Mouse (Mus musculus) embryonic fibroblast, embryonic 13.5 days (primary cell): Measurements from ENCODE around the gene Msi2. TPM values are rescaled to one million over a fixed set of nuclear protein-coding genes. Genes with fewer than 3 reads are reported as not detected.

ENCODE experiments used
- H3K27ac ChIP-seq: 2 replicates; pipeline ENCODE4 v1.5.1; 2012; ENCODE audit warnings: low read length, control low read depth, inconsistent platforms; ENCODE audit not compliant: insufficient read depth
- H3K4me1 ChIP-seq: 2 replicates; pipeline ENCODE4 v1.6.1; 2011; ENCODE audit warnings: low read length; ENCODE audit not compliant: control insufficient read depth, insufficient read depth
- H3K4me3 ChIP-seq: 2 replicates; pipeline ENCODE4 v1.5.1; 2011; ENCODE audit warnings: mild to moderate bottlenecking, control low read depth, low read length; ENCODE audit not compliant: insufficient read depth
- CTCF ChIP-seq: IDR thresholded peaks from 2 replicates; pipeline ENCODE4 v1.5.1; 2011; ENCODE audit warnings: mild to moderate bottlenecking, control low read depth, low read length, moderate library complexity, borderline replicate concordance; ENCODE audit not compliant: insufficient read depth
- POLR2A ChIP-seq: IDR thresholded peaks from 2 replicates; pipeline ENCODE4 v1.6.1; 2011; ENCODE audit warnings: low read depth, mild to moderate bottlenecking, control low read depth, low read length, moderate library complexity
- polyA plus RNA-seq: library from polyadenylated mRNA; stranded (reverse); fragments of >200 nt; gene quantifications from 2 replicates; pipeline ENCODE4 v1.2.4, GENCODE M21; 2011; ENCODE audit warnings: low read depth; ENCODE audit not compliant: missing spikeins, insufficient read length

Msi2 gene
- polyA plus RNA-seq, 1 experiment, result 44.9 TPM

- Histone ChIP-seq H3K4me3 (no peak overlapping the region), H3K27ac (no peak overlapping the region), H3K4me1 (peaks cover 5% of the 10 kb centered on the region; the same call in 1 of the 2 replicates)
- no peak for TF ChIP-seq CTCF
- no peak for TF ChIP-seq POLR2A
Observed at GRCm38 (mm10) chr11:88599332-88600130, 118.8 kb downstream of the Msi2 start.

- no peak for TF ChIP-seq CTCF
- TF ChIP-seq POLR2A, result no peak
- H3K27ac ChIP-seq, result no peak overlapping the region
- peaks cover 9% of the 10 kb centered on the region; the same call in 1 of the 2 replicates for H3K4me1 ChIP-seq
- no peak overlapping the region for H3K4me3 ChIP-seq
Observed at GRCm38 (mm10) chr11:88598848-88599175, 119.5 kb downstream of the Msi2 start.

- no peak overlapping the region for H3K27ac ChIP-seq
- TF ChIP-seq CTCF (no peak), POLR2A (no peak)
- H3K4me1 ChIP-seq, result peaks cover 9% of the 10 kb centered on the region; the same call in 1 of the 2 replicates
- H3K4me3 ChIP-seq, result no peak overlapping the region
Observed at GRCm38 (mm10) chr11:88598150-88598847, 120.0 kb downstream of the Msi2 start.

- H3K4me3 ChIP-seq, result no peak overlapping the region
- TF ChIP-seq CTCF, result no peak
- no peak for TF ChIP-seq POLR2A
- peaks cover 9% of the 10 kb centered on the region; the same call in 1 of the 2 replicates for H3K4me1 ChIP-seq
- H3K27ac ChIP-seq, result no peak overlapping the region
Observed at GRCm38 (mm10) chr11:88595616-88596015, 122.7 kb downstream of the Msi2 start.

GRCm38 (mm10) chr11:88594804-88595611 is 123.3 kb downstream of the Msi2 start:
- Histone ChIP-seq H3K4me1 (peaks cover 9% of the 10 kb centered on the region; the same call in 1 of the 2 replicates), H3K4me3 (no peak overlapping the region), H3K27ac (no peak overlapping the region)
- TF ChIP-seq CTCF, result no peak
- no peak for TF ChIP-seq POLR2A

GRCm38 (mm10) chr11:88594010-88594409 is 124.3 kb downstream of the Msi2 start:
- Histone ChIP-seq H3K27ac (0 out of 2 replicates have a peak overlapping the region, but pooled peaks have one; percentile 15), H3K4me1 (peaks cover 9% of the 10 kb centered on the region; the same call in 1 of the 2 replicates), H3K4me3 (no peak overlapping the region)
- no peak for TF ChIP-seq POLR2A
- TF ChIP-seq CTCF, result no peak

- Histone ChIP-seq H3K27ac (no peak overlapping the region), H3K4me1 (peaks cover 9% of the 10 kb centered on the region; the same call in 1 of the 2 replicates), H3K4me3 (no peak overlapping the region)
- no peak for TF ChIP-seq CTCF
- no peak for TF ChIP-seq POLR2A
Observed at GRCm38 (mm10) chr11:88592099-88592498, 126.2 kb downstream of the Msi2 start.

- TF ChIP-seq POLR2A (no peak), CTCF (no peak)
- no peak overlapping the region for H3K27ac ChIP-seq
- H3K4me1 ChIP-seq, result peaks cover 9% of the 10 kb centered on the region; the same call in 1 of the 2 replicates
- H3K4me3 ChIP-seq, result no peak overlapping the region
Observed at GRCm38 (mm10) chr11:88590647-88591046, 127.7 kb downstream of the Msi2 start.

- H3K4me3 ChIP-seq, result no peak overlapping the region
- no peak overlapping the region for H3K27ac ChIP-seq
- TF ChIP-seq POLR2A (no peak), CTCF (no peak)
- H3K4me1 ChIP-seq, result peaks cover 7% of the 10 kb centered on the region
Observed at GRCm38 (mm10) chr11:88589641-88590040, 128.7 kb downstream of the Msi2 start.
